Mouse (Mus musculus): Measurements from ENCODE around the gene Pycr2.
A peak's percentile ranks its signal among the peaks of the same experiment; 100 is the strongest.

Gene Pycr2

GRCm38 (mm10) chr1:180942166-180943031 is 38.3 kb downstream of the Pycr2 start, which contains the start of gene Tmem63a:
Gene Tmem63a (plus strand): TSS chr1:180942344.
- DNase-seq, result peak; percentile 77

GRCm38 (mm10) chr1:180943032-180943644 is 39.0 kb downstream of the Pycr2 start:
- DNase-seq, result no peak

DNA sequence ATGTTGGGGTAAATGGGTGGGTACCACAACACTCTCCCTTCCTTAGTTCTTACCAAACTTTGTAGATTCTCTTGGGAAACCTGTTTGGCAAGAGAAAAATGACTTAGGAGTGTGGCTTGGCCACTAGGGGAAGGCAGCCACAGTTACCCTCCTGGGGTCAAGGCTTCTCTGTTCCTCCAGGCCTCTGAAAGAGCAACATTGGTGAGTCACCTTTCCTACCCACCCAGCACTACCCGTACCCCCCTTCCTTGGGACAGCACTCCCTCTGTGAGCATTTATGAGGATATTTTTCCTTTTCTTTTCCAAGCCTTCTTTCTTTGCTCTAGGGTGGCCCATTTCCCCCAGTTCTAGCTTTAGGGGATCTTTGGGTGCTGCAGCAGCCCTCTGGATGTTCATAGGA is 39.8 kb downstream of the Pycr2 start:
- DNase-seq, result no peak

- DNase-seq, result no peak
These were observed 40.5 kb downstream of the Pycr2 start for GRCm38 (mm10) chr1:180944553-180944952.

- DNase-seq, result peak; percentile 57
These were observed 41.2 kb downstream of the Pycr2 start for GRCm38 (mm10) chr1:180945001-180945980.

DNA sequence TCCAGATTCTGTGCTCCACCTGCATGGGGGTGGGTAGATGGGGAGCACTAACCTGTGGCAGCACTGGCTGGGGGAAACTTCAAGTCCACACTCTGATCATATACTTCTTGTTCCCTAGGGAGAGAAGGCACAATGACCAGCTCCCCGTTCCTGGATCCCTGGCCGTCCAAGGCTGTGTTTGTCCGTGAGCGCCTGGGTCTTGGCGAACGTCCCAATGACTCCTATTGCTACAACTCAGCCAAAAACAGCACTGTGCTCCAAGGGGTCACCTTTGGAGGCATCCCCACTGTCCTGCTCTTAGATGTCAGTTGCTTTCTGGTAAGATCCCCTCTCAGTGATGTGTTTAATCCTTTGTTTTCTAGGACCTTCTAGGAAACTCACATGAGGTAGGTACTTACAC is 42.4 kb downstream of the Pycr2 start:
- no peak for DNase-seq

DNA sequence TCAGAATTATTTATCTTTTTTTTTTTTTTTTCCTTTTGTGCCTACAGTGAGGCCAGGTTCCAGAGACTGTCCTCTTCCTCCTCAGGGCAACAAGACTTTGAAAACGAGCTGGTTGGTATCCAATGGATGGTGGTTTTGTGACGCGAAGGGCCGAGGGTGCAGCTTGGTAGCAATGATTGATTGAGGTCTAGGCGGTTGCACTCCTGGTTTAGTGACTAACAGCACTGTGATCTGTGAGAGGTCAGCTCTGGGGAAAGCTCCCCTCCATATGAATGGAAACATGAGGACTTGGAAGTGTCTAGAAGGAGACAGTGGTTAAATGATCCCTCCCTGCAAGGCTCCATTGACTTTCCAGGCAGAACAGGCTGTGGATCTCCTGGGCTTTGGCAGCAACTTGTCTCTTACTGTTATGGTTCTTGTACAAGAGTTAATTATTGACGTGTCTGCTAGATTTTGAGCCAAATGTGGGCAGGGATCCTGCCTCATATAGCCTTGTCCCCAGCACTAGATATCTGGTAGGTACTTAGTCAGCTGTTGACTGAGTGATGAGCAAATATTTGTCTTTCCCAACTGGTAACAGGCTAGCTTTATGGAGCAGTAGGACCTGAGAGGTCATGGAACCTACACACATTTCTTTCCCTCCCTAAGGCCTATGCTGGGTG is 48.1 kb downstream of the Pycr2 start:
- DNase-seq, result no peak

- no peak for DNase-seq
These were observed 48.7 kb downstream of the Pycr2 start for GRCm38 (mm10) chr1:180952808-180953207.

- no peak for DNase-seq
These were observed 52.3 kb downstream of the Pycr2 start for GRCm38 (mm10) chr1:180956401-180956800.

DNA sequence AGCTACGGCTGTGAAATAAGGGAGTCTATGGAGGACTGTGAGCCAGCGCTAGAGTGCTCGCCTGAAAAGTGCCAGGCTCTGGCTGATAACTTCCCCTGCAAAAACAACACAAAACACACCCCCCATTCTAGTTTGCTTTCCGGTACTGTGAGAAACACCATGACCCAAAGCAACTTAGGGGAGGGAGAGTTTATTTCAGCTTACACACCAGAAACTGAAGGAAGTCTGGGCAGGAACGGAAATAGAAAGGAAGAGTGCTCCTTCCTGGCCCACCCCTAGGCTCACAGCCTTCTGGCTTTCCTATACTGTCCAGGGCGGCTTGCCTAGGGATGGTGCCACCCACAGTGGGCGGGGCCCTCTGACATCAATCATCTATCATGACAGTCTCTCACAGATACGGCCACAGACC is 52.9 kb downstream of the Pycr2 start:
- no peak for DNase-seq
